Mouse (Mus musculus) kidney, postnatal 4 days (tissue): ENCODE measurements around the gene Heph.
"Not testable (repeated sequence)": the region's sequence is repeated elsewhere in the genome, so short reads cannot be mapped to it uniquely, and the experiment has no call there.

Experiments used
- DNase-seq, 2 experiments: peaks; one replicate each; pipeline ENCODE4 v3.0.0; 2021; ENCODE audit warnings: mixed read lengths in 2 of 2

Heph gene

GRCm38 (mm10) chrX:96455149-96455548, at the start of gene Heph:
TSS of gene Heph (plus strand) at chrX:96455359.
- peak; percentile 3 to 5 for DNase-seq

- DNase-seq, result not testable (repeated sequence)
These were observed 39.8 kb upstream of the Heph start for GRCm38 (mm10) chrX:96415351-96415750.

GRCm38 (mm10) chrX:96416970-96417369, 38.2 kb upstream of the Heph start:
- DNase-seq, result no peak

GRCm38 (mm10) chrX:96417733-96418132, 37.4 kb upstream of the Heph start:
- no peak for DNase-seq

- no peak for DNase-seq
These were observed 35.8 kb upstream of the Heph start for GRCm38 (mm10) chrX:96419383-96419782.

GRCm38 (mm10) chrX:96456201-96456963, 1.2 kb downstream of the Heph start, which contains the start of gene Hsf3:
TSS of gene Hsf3 (minus strand) at chrX:96456294.
- peak; percentile 49 to 68 for DNase-seq

GRCm38 (mm10) chrX:96501580-96501979, 46.4 kb downstream of the Heph start:
- DNase-seq, result no peak
